Mouse (Mus musculus): Measurements from ENCODE around the gene Sh2d5. TPM values are rescaled to one million over a fixed set of nuclear protein-coding genes. Genes with fewer than 3 reads are reported as not detected.

Gene Sh2d5
- total and polyA plus RNA-seq, 3 experiments, result 2.0 to 2.8 TPM; not detected in 1

- H3K27me3 ChIP-seq (ENCODE audit: control insufficient read depth in 1 of 2, insufficient read depth in 2 of 2, low read length in 2 of 2), result no peaks in the 10 kb centered on the region
- no peak overlapping the region for H3K4me3 ChIP-seq (ENCODE audit: control insufficient read depth in 1 of 2, insufficient read depth in 1 of 2, low read depth in 2 of 2, low read length in 2 of 2)
- no peaks in the 10 kb centered on the region for H3K9me3 ChIP-seq (replicated peaks; ENCODE audit: insufficient read depth, low read length)
- H3K79me2 ChIP-seq (ENCODE audit: control insufficient read depth, insufficient read depth, low read length, poor library complexity), result peaks cover 18% of the 10 kb centered on the region
- peaks cover 11 to 36% of the 10 kb centered on the region in 2 experiments for H3K36me3 ChIP-seq (ENCODE audit: control insufficient read depth in 1 of 2, insufficient read depth in 2 of 2, low read length in 2 of 2)
- no peak for DNase-seq (ENCODE audit: low read depth, low spot score)
- TF ChIP-seq E2F4 (IDR thresholded peaks at IDR 0.05; ENCODE audit: borderline replicate concordance, low read depth, low read length) (no peak), GATA1 (IDR thresholded peaks at IDR 0.05; ENCODE audit: low read depth, low read length) (no peak), KAT2A (conservative IDR thresholded peaks at IDR 0.05; ENCODE audit: low read depth, low read length) (no peak), RCOR1 (IDR thresholded peaks at IDR 0.05; ENCODE audit: low read depth, low read length) (no peak), ELF1 (IDR thresholded peaks at IDR 0.05; ENCODE audit: low read depth, low read length) (no peak), BHLHE40 (IDR thresholded peaks at IDR 0.05; ENCODE audit: borderline replicate concordance, low read depth, low read length) (no peak), JUND (IDR thresholded peaks at IDR 0.05; ENCODE audit: low read depth, low read length) (no peak)
- H3K27ac ChIP-seq (ENCODE audit: control insufficient read depth, low read depth, low read length), result no peak overlapping the region
- no peak overlapping the region for H3K9ac ChIP-seq (ENCODE audit: control insufficient read depth, low read depth, low read length, poor library complexity, severe bottlenecking)
- H3K4me1 ChIP-seq (ENCODE audit: control insufficient read depth in 1 of 2, insufficient read depth in 2 of 2, low read length in 2 of 2), result peaks cover 3 to 8% of the 10 kb centered on the region in 2 experiments
Measured at GRCm38 (mm10) chr4:138223623-138224022, 26.6 kb upstream of the Sh2d5 start.

- TF ChIP-seq JUND (IDR thresholded peaks at IDR 0.05; ENCODE audit: low read depth, low read length) (no peak), TBP (IDR thresholded peaks at IDR 0.05; ENCODE audit: low read depth, low read length) (no peak), ELF1 (IDR thresholded peaks at IDR 0.05; ENCODE audit: low read depth, low read length) (no peak), RAD21 (IDR thresholded peaks at IDR 0.05; ENCODE audit: low read depth, low read length) (no peak), SIN3A (IDR thresholded peaks at IDR 0.05; ENCODE audit: low read length) (no peak), MYB (IDR thresholded peaks at IDR 0.05; ENCODE audit: low read depth, low read length) (no peak), CHD1 (IDR thresholded peaks at IDR 0.05; ENCODE audit: low read depth, low read length) (no peak)
- Histone ChIP-seq H3K9me3 (replicated peaks; ENCODE audit: insufficient read depth, low read length) (no peaks in the 10 kb centered on the region), H3K36me3 (ENCODE audit: control insufficient read depth in 1 of 2, insufficient read depth in 2 of 2, low read length in 2 of 2) (peaks cover 3 to 7% of the 10 kb centered on the region in 2 experiments; a peak in 2 of 4 replicates), H3K27me3 (ENCODE audit: control insufficient read depth in 1 of 2, insufficient read depth in 2 of 2, low read length in 2 of 2) (no peaks in the 10 kb centered on the region), H3K79me2 (ENCODE audit: control insufficient read depth, insufficient read depth, low read length, poor library complexity) (no peaks in the 10 kb centered on the region), H3K4me1 (ENCODE audit: control insufficient read depth in 1 of 2, insufficient read depth in 2 of 2, low read length in 2 of 2) (peaks cover 0 to 10% of the 10 kb centered on the region in 2 experiments; a peak in 3 of 4 replicates), H3K4me3 (ENCODE audit: control insufficient read depth in 1 of 2, insufficient read depth in 1 of 2, low read depth in 2 of 2, low read length in 2 of 2) (no peak overlapping the region), H3K9ac (ENCODE audit: control insufficient read depth, low read depth, low read length, poor library complexity, severe bottlenecking) (no peak overlapping the region), H3K27ac (ENCODE audit: control insufficient read depth, low read depth, low read length) (no peak overlapping the region)
- no peak for DNase-seq (ENCODE audit: low read depth, low spot score)
Measured at GRCm38 (mm10) chr4:138246756-138247665, 3.2 kb upstream of the Sh2d5 start.

- peak overlapping the region; percentile 23; the same call in 1 of the 2 replicates for H3K9ac ChIP-seq (ENCODE audit: control insufficient read depth, low read depth, low read length, poor library complexity, severe bottlenecking)
- H3K27ac ChIP-seq (ENCODE audit: control insufficient read depth, low read depth, low read length), result no peak overlapping the region
- H3K4me1 ChIP-seq (ENCODE audit: control insufficient read depth in 1 of 2, insufficient read depth in 2 of 2, low read length in 2 of 2), result peaks cover 0 to 10% of the 10 kb centered on the region in 2 experiments; a peak in 3 of 4 replicates
- H3K27me3 ChIP-seq (ENCODE audit: control insufficient read depth in 1 of 2, insufficient read depth in 2 of 2, low read length in 2 of 2), result no peaks in the 10 kb centered on the region
- DNase-seq (ENCODE audit: low read depth, low spot score), result peak; percentile 62
- H3K9me3 ChIP-seq (replicated peaks; ENCODE audit: insufficient read depth, low read length), result no peaks in the 10 kb centered on the region
- 0 out of 4 replicates have a peak, but pooled peaks cover 0 to 3% of the 10 kb centered on the region in 2 experiments for H3K36me3 ChIP-seq (ENCODE audit: control insufficient read depth in 1 of 2, insufficient read depth in 2 of 2, low read length in 2 of 2)
- no peaks in the 10 kb centered on the region for H3K79me2 ChIP-seq (ENCODE audit: control insufficient read depth, insufficient read depth, low read length, poor library complexity)
- peak overlapping the region; percentile 11 to 23; a peak in 3 of 4 replicates for H3K4me3 ChIP-seq (ENCODE audit: control insufficient read depth in 1 of 2, insufficient read depth in 1 of 2, low read depth in 2 of 2, low read length in 2 of 2)
- TF ChIP-seq CTCF (IDR thresholded peaks at IDR 0.05 in 2 of 3, conservative IDR thresholded peaks at IDR 0.05 in 1 of 3; ENCODE audit: control insufficient read depth in 1 of 3, insufficient read depth in 1 of 3, low read depth in 2 of 3, low read length in 3 of 3, poor library complexity in 1 of 3, severe bottlenecking in 1 of 3), result peak in 2 of 3 experiments; percentile 8 to 9; a peak in 1 of 6 replicates
- no peak for TF ChIP-seq JUND (IDR thresholded peaks at IDR 0.05; ENCODE audit: low read depth, low read length)
- peak; percentile 53; the same call in 1 of the 2 replicates for TF ChIP-seq MYC (IDR thresholded peaks at IDR 0.05; ENCODE audit: low read depth, low read length)
- TF ChIP-seq ELF1 (IDR thresholded peaks at IDR 0.05; ENCODE audit: low read depth, low read length), result no peak
- peak; percentile 34; the same call in 1 of the 2 replicates for TF ChIP-seq MAX (IDR thresholded peaks at IDR 0.05; ENCODE audit: low read length)
- TF ChIP-seq SIN3A (IDR thresholded peaks at IDR 0.05; ENCODE audit: low read length), result 0 out of 2 replicates have a peak, but pooled peaks have one; percentile 25
- TF ChIP-seq MEF2A (IDR thresholded peaks at IDR 0.05; ENCODE audit: extremely low read depth, insufficient replicate concordance, low read depth, low read length, poor library complexity, severe bottlenecking), result no peak
- no peak for TF ChIP-seq CHD2 (IDR thresholded peaks at IDR 0.05; ENCODE audit: low read length)
- TF ChIP-seq TCF12 (IDR thresholded peaks at IDR 0.05; ENCODE audit: low read depth, low read length), result no peak
- no peak for TF ChIP-seq ETS1 (IDR thresholded peaks at IDR 0.05; ENCODE audit: low read depth, low read length)
- TF ChIP-seq TAL1 (IDR thresholded peaks at IDR 0.05; ENCODE audit: low read length), result no peak
- no peak for TF ChIP-seq ZC3H11A (IDR thresholded peaks at IDR 0.05; ENCODE audit: low read depth, low read length)
- peak; percentile 57; the same call in 1 of the 2 replicates for TF ChIP-seq BHLHE40 (IDR thresholded peaks at IDR 0.05; ENCODE audit: borderline replicate concordance, low read depth, low read length)
- no peak for TF ChIP-seq UBTF (IDR thresholded peaks at IDR 0.05; ENCODE audit: borderline replicate concordance, insufficient read depth, low read depth, low read length)
- TF ChIP-seq MAZ (IDR thresholded peaks at IDR 0.05; ENCODE audit: low read depth, low read length), result no peak
Measured at GRCm38 (mm10) chr4:138251819-138252218, 1.6 kb downstream of the Sh2d5 start.
